Mouse (Mus musculus) cortical plate, adult 2 months (tissue): ENCODE measurements around the gene Ccm2l.

ENCODE experiments used
- CTCF ChIP-seq: fragments of 200-500 bp; IDR thresholded peaks from 2 replicates; pipeline ENCODE4 v1.5.1; 2011; ENCODE audit warnings: mild to moderate bottlenecking, control low read depth, low read length; ENCODE audit not compliant: insufficient read depth; ENCODE audit errors: extremely low read depth
- POLR2A ChIP-seq: fragments of 200-500 bp; IDR thresholded peaks from 2 replicates; pipeline ENCODE4 v1.6.1; 2011; ENCODE audit warnings: mild to moderate bottlenecking, low read length, control low read depth; ENCODE audit not compliant: insufficient read depth; ENCODE audit errors: extremely low read depth

DNA sequence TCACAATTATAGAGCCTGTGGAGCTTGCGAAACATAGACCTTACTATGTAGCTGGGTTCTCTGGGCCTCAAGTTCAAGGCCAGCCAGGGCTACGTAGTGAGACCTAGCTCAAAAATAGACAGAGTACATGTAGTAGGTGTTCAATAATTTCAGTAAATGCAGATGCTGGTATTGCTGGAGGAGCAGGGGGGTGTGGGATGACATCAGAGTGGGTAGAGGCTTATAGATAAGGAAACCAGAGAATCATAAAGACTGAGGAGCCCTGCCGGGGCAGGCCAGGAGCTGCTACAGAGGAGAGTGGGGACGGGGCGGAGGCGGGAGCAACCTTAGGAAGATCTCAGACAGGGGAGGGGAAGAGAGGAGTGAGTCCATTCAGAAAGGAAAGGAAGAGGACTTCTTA, 19.8 kb downstream of the Ccm2l start:
- TF ChIP-seq POLR2A (no peak), CTCF (no peak)
